Mouse (Mus musculus) spleen, adult 2 months (tissue): ENCODE measurements around the gene Nod1. TPM values are rescaled to one million over a fixed set of nuclear protein-coding genes. Genes with fewer than 3 reads are reported as not detected.

Experiments
- DNase-seq, 2 experiments: peaks; one replicate each; pipeline versions ENCODE4 v3.0.0 to v3.0.0-alpha.2; 2012 to 2021; ENCODE audit warnings: low spot score in 2 of 2, low read depth in 1 of 2
- H3K27ac ChIP-seq: fragments of 200-500 bp; 2 replicates; pipeline ENCODE4 v1.5.1; 2012; ENCODE audit warnings: low read length, inconsistent platforms; ENCODE audit not compliant: insufficient read depth
- H3K27me3 ChIP-seq: fragments of 200-500 bp; 2 replicates; pipeline ENCODE4 v1.6.1; 2012; ENCODE audit warnings: mild to moderate bottlenecking, moderate library complexity, low read length, inconsistent platforms; ENCODE audit not compliant: control insufficient read depth, insufficient read depth
- H3K36me3 ChIP-seq: fragments of 200-500 bp; 2 replicates; pipeline ENCODE4 v1.6.1; 2012; ENCODE audit warnings: mild to moderate bottlenecking, low read length, inconsistent platforms; ENCODE audit not compliant: control insufficient read depth, insufficient read depth
- H3K4me1 ChIP-seq: fragments of 200-500 bp; 2 replicates; pipeline ENCODE4 v1.6.1; 2011; ENCODE audit warnings: inconsistent platforms; ENCODE audit not compliant: control insufficient read depth, insufficient read depth, insufficient read length
- H3K4me3 ChIP-seq: fragments of 200-500 bp; 2 replicates; pipeline ENCODE4 v1.5.1; 2011; ENCODE audit warnings: mild to moderate bottlenecking, inconsistent platforms; ENCODE audit not compliant: insufficient read depth, insufficient read length; ENCODE audit errors: extremely low read depth
- CTCF ChIP-seq: fragments of 200-500 bp; IDR thresholded peaks from 2 replicates; pipeline ENCODE4 v1.5.1; 2011; ENCODE audit warnings: mild to moderate bottlenecking, inconsistent platforms; ENCODE audit not compliant: insufficient read depth, insufficient read length, insufficient replicate concordance; ENCODE audit errors: extremely low read depth
- POLR2A ChIP-seq: fragments of 200-500 bp; IDR thresholded peaks from 2 replicates; pipeline ENCODE4 v1.6.1; 2011; ENCODE audit warnings: low read depth, low read length, inconsistent platforms
- WGBS: fragments of 180-500 bp; shearing (Covaris S2); methylation state at CpG from one replicate; pipeline ENCODE4 v1.1.7; 2018; 5-methylcytosine and 5-hydroxymethylcytosine counted together
- polyA plus RNA-seq: library from polyadenylated mRNA; depleted of rRNA; stranded (reverse); fragments of >200 nt; gene quantifications from 2 replicates; pipeline ENCODE4 v1.2.3, GENCODE M21; 2012

The Nod1 gene
- polyA plus RNA-seq, 1 experiment, result 41.7 TPM

DNA sequence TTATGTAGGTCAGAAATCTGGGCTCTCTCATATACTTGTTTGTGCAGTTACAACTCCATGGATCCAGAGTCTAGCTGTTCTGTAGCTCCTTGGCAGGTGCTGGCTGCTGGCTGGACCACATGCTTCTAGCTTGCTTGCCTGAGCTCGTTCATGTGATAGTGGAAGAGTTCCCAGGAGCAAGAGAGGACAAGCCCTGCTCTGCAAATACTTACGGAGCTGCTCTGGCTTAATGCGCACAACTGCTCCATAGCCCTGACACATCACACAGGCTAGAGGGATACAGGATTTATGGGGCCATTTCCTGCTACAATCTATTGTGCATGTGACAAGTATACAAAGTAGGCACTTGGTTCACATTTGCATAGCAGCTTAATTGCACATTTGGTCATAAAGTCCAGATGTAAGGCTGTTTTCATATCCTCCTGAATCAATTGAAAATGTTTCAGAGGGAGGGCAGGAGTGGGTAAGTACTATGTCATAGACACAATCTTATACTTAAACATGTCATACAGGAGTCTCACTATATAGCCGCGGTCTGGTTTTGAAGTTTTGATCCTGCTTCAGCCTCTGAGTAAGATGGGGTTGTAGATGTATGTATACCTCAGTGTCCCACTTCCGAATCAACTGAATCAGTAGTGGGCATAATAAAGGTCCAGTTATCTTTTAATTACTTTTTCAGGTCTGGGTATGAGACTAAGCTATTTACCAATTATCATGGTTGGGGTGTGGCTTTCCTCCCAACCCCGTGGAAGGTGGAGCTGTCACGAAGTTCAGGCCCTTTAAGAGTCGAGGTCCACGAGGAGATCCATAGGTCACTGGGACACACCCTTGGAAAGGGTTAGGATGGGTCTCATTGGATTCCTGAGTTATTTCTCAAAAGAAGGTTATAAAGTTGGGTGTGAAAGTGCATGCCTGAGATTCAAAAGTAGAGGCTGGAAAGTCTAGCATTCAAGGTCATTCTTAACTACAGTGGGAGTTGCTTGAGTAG is 66.1 kb downstream of the Nod1 start:
- no peaks in the 10 kb centered on the region; the same call in 1 of the 2 replicates for H3K4me1 ChIP-seq
- TF ChIP-seq POLR2A (no peak), CTCF (no peak)
- H3K36me3 ChIP-seq, result no peaks in the 10 kb centered on the region
- H3K27me3 ChIP-seq, result no peaks in the 10 kb centered on the region
- no peak for DNase-seq
- H3K4me3 ChIP-seq, result no peak overlapping the region
- H3K27ac ChIP-seq, result no peak overlapping the region
- 91% methylated on average over 10 of the region's 10 CpGs for WGBS

- DNase-seq, result no peak
Observed at GRCm38 (mm10) chr6:54902547-54902946, 69.9 kb downstream of the Nod1 start.

DNA sequence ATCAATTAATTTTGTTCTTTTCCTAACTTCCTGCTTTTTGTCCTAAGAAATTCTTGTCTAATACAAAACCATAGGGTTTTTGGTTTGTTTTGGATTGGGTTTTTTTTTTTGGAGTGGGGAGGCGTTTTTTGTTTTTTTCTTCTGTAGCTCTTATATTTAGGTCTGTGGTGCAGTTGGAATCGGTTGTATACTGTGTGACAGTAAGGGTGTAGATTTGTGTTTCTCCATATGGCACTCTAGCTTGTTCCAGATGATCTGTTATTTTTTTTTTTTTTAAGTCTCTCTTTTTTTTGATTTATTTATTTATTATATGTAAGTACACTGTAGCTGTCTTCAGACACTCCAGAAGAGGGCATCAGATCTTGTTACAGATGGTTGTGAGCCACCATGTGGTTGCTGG is 72.2 kb downstream of the Nod1 start:
- TF ChIP-seq CTCF, result no peak
- 87% methylated on average over 2 of the region's 2 CpGs for WGBS

More at GRCm38 (mm10) chr6:54902547-54902946, 69.9 kb downstream of the Nod1 start:
- WGBS, result 91% methylated on average over 2 of the region's 2 CpGs
- Histone ChIP-seq H3K27ac (no peak overlapping the region), H3K4me1 (no peaks in the 10 kb centered on the region; the same call in 1 of the 2 replicates), H3K27me3 (no peaks in the 10 kb centered on the region), H3K36me3 (no peaks in the 10 kb centered on the region), H3K4me3 (no peak overlapping the region)
- no peak for TF ChIP-seq POLR2A
- no peak for TF ChIP-seq CTCF

GRCm38 (mm10) chr6:54891384-54891783 is 81.0 kb downstream of the Nod1 start:
- Histone ChIP-seq H3K36me3 (peaks cover 3% of the 10 kb centered on the region; the same call in 1 of the 2 replicates), H3K27ac (no peak overlapping the region), H3K4me3 (no peak overlapping the region), H3K27me3 (no peaks in the 10 kb centered on the region), H3K4me1 (0 out of 2 replicates have a peak, but pooled peaks cover 2% of the 10 kb centered on the region)
- no peak for TF ChIP-seq POLR2A
- TF ChIP-seq CTCF, result no peak
- 86% methylated on average over 3 of the region's 3 CpGs for WGBS
- DNase-seq, result no peak

More for the DNA sequence above, 72.2 kb downstream of the Nod1 start:
- no peaks in the 10 kb centered on the region; the same call in 1 of the 2 replicates for H3K4me1 ChIP-seq
- H3K27ac ChIP-seq, result no peak overlapping the region
- H3K27me3 ChIP-seq, result no peaks in the 10 kb centered on the region
- H3K36me3 ChIP-seq, result no peaks in the 10 kb centered on the region
- no peak for DNase-seq
- H3K4me3 ChIP-seq, result no peak overlapping the region

DNA sequence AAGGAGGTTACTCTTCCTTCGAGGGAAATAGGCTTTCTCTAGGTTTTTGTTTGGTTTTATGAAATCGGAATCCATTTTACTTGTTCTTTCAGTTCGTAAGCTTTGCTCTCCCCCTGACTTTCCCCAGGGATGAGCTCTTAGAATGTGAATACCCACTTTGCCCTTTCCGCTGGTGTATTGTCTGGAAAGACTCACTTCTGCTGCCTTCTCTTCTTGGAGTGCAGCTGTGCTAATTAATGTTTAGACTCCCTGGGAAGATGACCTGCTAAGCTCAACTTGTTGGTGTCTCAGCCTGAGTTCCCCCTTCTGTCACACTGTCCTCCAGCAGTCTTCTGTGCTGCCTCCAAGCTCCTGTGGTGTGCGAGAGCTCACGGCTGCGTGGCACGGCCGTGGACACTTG is 82.2 kb downstream of the Nod1 start:
- 0 out of 2 replicates have a peak, but pooled peaks cover 2% of the 10 kb centered on the region for H3K4me1 ChIP-seq
- TF ChIP-seq POLR2A (no peak), CTCF (no peak)
- H3K4me3 ChIP-seq, result no peak overlapping the region
- no peaks in the 10 kb centered on the region for H3K27me3 ChIP-seq
- no peak overlapping the region for H3K27ac ChIP-seq
- H3K36me3 ChIP-seq, result peaks cover 3% of the 10 kb centered on the region; the same call in 1 of the 2 replicates
- DNase-seq, result no peak
- WGBS, result 95% methylated on average over 9 of the region's 9 CpGs

DNA sequence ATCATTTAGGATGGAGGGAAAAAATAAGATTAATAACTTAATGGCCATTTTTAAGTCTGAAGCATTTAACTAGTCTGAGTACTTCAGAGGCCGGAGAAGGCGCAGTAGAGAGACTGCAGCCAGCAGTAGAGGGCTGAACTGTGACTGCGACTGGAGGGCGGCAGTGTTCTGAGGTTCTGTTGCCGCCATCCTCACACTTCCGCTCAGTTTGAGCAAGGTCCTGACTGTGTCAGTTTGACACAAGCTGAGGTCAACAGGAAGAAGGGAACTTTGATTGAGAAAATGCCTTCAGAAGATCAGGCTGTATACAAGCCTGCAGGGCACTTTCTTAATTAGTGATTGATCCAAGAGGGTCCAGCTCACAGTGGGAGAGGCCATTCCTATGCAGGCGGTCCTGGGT is 86.2 kb downstream of the Nod1 start:
- H3K36me3 ChIP-seq, result peaks cover 5% of the 10 kb centered on the region; the same call in 1 of the 2 replicates
- no peak overlapping the region for H3K4me3 ChIP-seq
- H3K27ac ChIP-seq, result no peak overlapping the region
- 0 out of 2 replicates have a peak, but pooled peaks cover 2% of the 10 kb centered on the region for H3K4me1 ChIP-seq
- no peak for TF ChIP-seq POLR2A
- no peak for TF ChIP-seq CTCF
- no peak for DNase-seq
- 77% methylated on average over 7 of the region's 7 CpGs for WGBS
- no peaks in the 10 kb centered on the region for H3K27me3 ChIP-seq
